Comparison of ENCODE assay signal across 8 mouse cellular contexts in genomic region chr13:48971033-48971432, GRCm38 (mm10). TPM values are rescaled to one million over a fixed set of nuclear protein-coding genes. Genes with fewer than 3 reads are reported as not detected.
DNase-seq lines count a peak whose midpoint lies in the region; ATAC-seq and TF ChIP-seq lines count a peak whose summit lies in the region.

No protein-coding gene starts in this region.

- H3K36me3 ChIP-seq in testis, adult 2 months (ENCODE audit: control insufficient read depth, insufficient read depth, low read length) = no peaks in the 10 kb centered on the region
- H3K36me3 ChIP-seq in intestine, embryonic 15.5 days = no peaks in the 10 kb centered on the region
- H3K36me3 ChIP-seq in liver, embryonic 12.5 days = peaks cover 3% of the 10 kb centered on the region; the same call in 1 of the 2 replicates
- no peaks in the 10 kb centered on the region for H3K36me3 ChIP-seq in forebrain, embryonic 15.5 days

- H3K27me3 ChIP-seq in testis, adult 2 months (ENCODE audit: control insufficient read depth, insufficient read depth, low read length) = no peaks in the 10 kb centered on the region
- H3K27me3 ChIP-seq in intestine, embryonic 15.5 days (replicated peaks) = no peaks in the 10 kb centered on the region
- no peaks in the 10 kb centered on the region for H3K27me3 ChIP-seq in liver, embryonic 12.5 days (replicated peaks)
- H3K27me3 ChIP-seq in forebrain, embryonic 15.5 days = no peaks in the 10 kb centered on the region

- H3K4me2 ChIP-seq in intestine, embryonic 15.5 days (replicated peaks) = peak overlapping the region; percentile 39
- peak overlapping the region; percentile 22 for H3K4me2 ChIP-seq in liver, embryonic 12.5 days
- no peak overlapping the region for H3K4me2 ChIP-seq in forebrain, embryonic 15.5 days (replicated peaks)

- DNase-seq in testis, postnatal 14 days (ENCODE audit: low spot score) = no peak
- DNase-seq in yolk sac, embryonic 10.5 days (ENCODE audit: low spot score) = peak; percentile 82
- DNase-seq in cerebellum, adult 18-20 months = no peak

- H3K4me1 ChIP-seq in testis, adult 2 months (ENCODE audit: control insufficient read depth, insufficient read depth, low read length) = peaks cover 11% of the 10 kb centered on the region
- H3K4me1 ChIP-seq in intestine, embryonic 15.5 days (replicated peaks) = peaks cover 4% of the 10 kb centered on the region; the same call in 1 of the 2 replicates
- peaks cover 36% of the 10 kb centered on the region for H3K4me1 ChIP-seq in liver, embryonic 12.5 days
- H3K4me1 ChIP-seq in forebrain, embryonic 15.5 days = peaks cover 26% of the 10 kb centered on the region

- no peak for TF ChIP-seq CTCF in testis, adult 2 months (IDR thresholded peaks at IDR 0.05; ENCODE audit: control insufficient read depth, insufficient read depth, insufficient replicate concordance, low read depth, low read length)

- 38% methylated on average over 5 of the region's 5 CpGs for WGBS in intestine, embryonic 15.5 days
- 45% methylated on average over 5 of the region's 5 CpGs for WGBS in liver, embryonic 12.5 days (ENCODE audit: insufficient replicate concordance)
- WGBS in forebrain, embryonic 15.5 days = 57% methylated on average over 5 of the region's 5 CpGs

- H3K9me3 ChIP-seq in intestine, embryonic 15.5 days = no peaks in the 10 kb centered on the region
- no peaks in the 10 kb centered on the region for H3K9me3 ChIP-seq in liver, embryonic 12.5 days (replicated peaks)
- no peaks in the 10 kb centered on the region for H3K9me3 ChIP-seq in forebrain, embryonic 15.5 days

- H3K4me3 ChIP-seq in testis, adult 2 months (ENCODE audit: control insufficient read depth, low read depth, low read length) = no peak overlapping the region
- H3K4me3 ChIP-seq in intestine, embryonic 15.5 days (replicated peaks) = no peak overlapping the region
- no peak overlapping the region for H3K4me3 ChIP-seq in liver, embryonic 12.5 days
- H3K4me3 ChIP-seq in forebrain, embryonic 15.5 days = no peak overlapping the region

- H3K9ac ChIP-seq in intestine, embryonic 15.5 days = no peak overlapping the region
- no peak overlapping the region for H3K9ac ChIP-seq in liver, embryonic 12.5 days
- H3K9ac ChIP-seq in forebrain, embryonic 15.5 days (replicated peaks) = no peak overlapping the region

- TF ChIP-seq POLR2A in testis, adult 2 months (IDR thresholded peaks at IDR 0.05; ENCODE audit: control insufficient read depth, low read depth, low read length) = no peak

- peak overlapping the region; percentile 7 for H3K27ac ChIP-seq in testis, adult 2 months (ENCODE audit: control insufficient read depth, insufficient read depth, low read depth, low read length)
- H3K27ac ChIP-seq in intestine, embryonic 15.5 days = peak overlapping the region; percentile 65
- peak overlapping the region; percentile 15 for H3K27ac ChIP-seq in liver, embryonic 12.5 days
- H3K27ac ChIP-seq in forebrain, embryonic 15.5 days (replicated peaks) = no peak overlapping the region

- peak; percentile 36 for ATAC-seq in intestine, embryonic 15.5 days
- ATAC-seq in liver, embryonic 12.5 days = no peak
- ATAC-seq in forebrain, embryonic 15.5 days (replicated peaks) = no peak
- ATAC-seq in granulocyte monocyte progenitor cell, adult 5-6 weeks (replicated peaks; ENCODE audit: poor library complexity, severe bottlenecking) = no peak

RNA-seq across cellular contexts. Expression of gene Fam120a, which starts 3.2 kb away (rescaled TPM):
- 10.4 and 10.8 TPM in 2 replicates for polyA plus RNA-seq in testis, adult 2 months (2012; rRNA removed)
- 30.5 and 30.7 TPM in 2 replicates for polyA plus RNA-seq in intestine, embryonic 15.5 days (2015; fragmentation: Nextera tagmentation; extraction: Ambion mirVana)
- polyA plus RNA-seq in liver, embryonic 12.5 days (2016; fragmentation: Nextera tagmentation; extraction: Ambion mirVana) = 19.5 and 20.1 TPM in 2 replicates
- polyA plus RNA-seq in forebrain, embryonic 15.5 days (2015; fragmentation: Nextera tagmentation; extraction: Ambion mirVana) = 13.9 and 14.4 TPM in 2 replicates
- total RNA-seq in granulocyte monocyte progenitor cell, adult 5-6 weeks (2014; fragmentation: Nextera tagmentation) = 161 and 168 TPM in 2 replicates
- 123 and 128 TPM in 2 replicates for total RNA-seq in granulocyte monocyte progenitor cell, adult 5-6 weeks (2017)
